41 mouse cellular contexts compared by ENCODE assay signal in the genomic region with DNA sequence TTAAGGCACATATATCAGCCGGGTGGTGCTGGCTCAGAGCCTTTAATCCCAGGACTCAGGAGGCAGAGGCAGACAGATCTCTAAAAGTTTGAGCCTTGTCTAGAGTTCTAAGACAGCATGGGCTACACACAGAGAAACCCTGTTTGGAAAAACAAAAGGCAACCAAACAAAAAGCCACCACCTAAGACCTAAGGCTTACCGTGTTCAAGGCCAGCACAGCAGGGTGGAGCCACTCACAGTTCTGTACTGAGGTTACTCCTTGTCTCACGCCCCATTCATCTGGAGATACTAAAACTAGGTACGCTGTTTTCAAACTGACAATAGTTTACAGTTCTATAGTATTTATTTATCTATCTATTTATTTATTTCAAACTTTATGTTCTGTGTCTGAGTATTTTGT. TPM values are rescaled to one million over a fixed set of nuclear protein-coding genes. Genes with fewer than 3 reads are reported as not detected.
"Had no signal": no experiment of that assay in that cellular context is flagged by ENCODE, and none has a peak within 500 bp of the region (broad histone marks: within the 10 kb centered on the region; RNA-seq: fewer than 3 reads in every experiment).

No protein-coding gene starts in this region.

- H3K4me3 ChIP-seq: heart, embryonic 10.5 days; heart, embryonic 12.5 days; hindbrain, embryonic 13.5 days; hindbrain, embryonic 15.5 days; kidney, embryonic 15.5 days; left cerebral cortex, adult 2 months; limb, embryonic 10.5 days; limb, embryonic 12.5 days; liver, embryonic 13.5 days had no signal

- H3K9ac ChIP-seq: heart, embryonic 12.5 days; hindbrain, embryonic 13.5 days; hindbrain, embryonic 15.5 days; kidney, embryonic 15.5 days; limb, embryonic 12.5 days; liver, embryonic 13.5 days had no signal

- H3K36me3 ChIP-seq: heart, embryonic 10.5 days; heart, embryonic 12.5 days; hindbrain, embryonic 13.5 days; hindbrain, embryonic 15.5 days; kidney, embryonic 15.5 days; limb, embryonic 12.5 days; liver, embryonic 13.5 days had no signal

- H3K9me3 ChIP-seq: heart, embryonic 10.5 days; heart, embryonic 12.5 days; hindbrain, embryonic 13.5 days; hindbrain, embryonic 15.5 days; kidney, embryonic 15.5 days; limb, embryonic 10.5 days; limb, embryonic 12.5 days; liver, embryonic 13.5 days had no signal

- H3K27ac ChIP-seq: heart, embryonic 10.5 days; hindbrain, embryonic 13.5 days; hindbrain, embryonic 15.5 days; hindbrain, postnatal 0 days; kidney, embryonic 15.5 days; kidney, postnatal 0 days; left cerebral cortex, adult 2 months; limb, embryonic 10.5 days; limb, embryonic 12.5 days; liver, embryonic 13.5 days had no signal

- H3K27me3 ChIP-seq: heart, embryonic 12.5 days; hindbrain, embryonic 13.5 days; hindbrain, embryonic 15.5 days; kidney, embryonic 15.5 days; limb, embryonic 12.5 days had no signal

- ATAC-seq: hindbrain, postnatal 0 days; intestine, embryonic 16.5 days had no signal

- DNase-seq: gastrocnemius, postnatal 14 days; gastrocnemius, postnatal 36 days; heart, adult 11 months; heart, postnatal 14 days; heart, postnatal 36 days; kidney, adult 11 months; kidney, adult 2 months; kidney, adult 9 months; kidney, postnatal 14 days; kidney, postnatal 36 days; layer of hippocampus, adult 9-11 months; liver; liver, embryonic 13.5 days had no signal

RNA-seq across cellular contexts. Expression of gene Mrgprf, which starts 15.2 kb away (rescaled TPM):
- total RNA-seq: hematopoietic stem cell, adult 5-6 weeks had no signal
- polyA plus RNA-seq: liver, embryonic 11.5 days had no signal

RNA-seq across cellular contexts. Expression of gene Mrgprd, which starts 29.2 kb away (rescaled TPM):
- total RNA-seq: gastrocnemius, adult 18-20 months; gastrocnemius, adult 8-10 months; gastrocnemius, postnatal 14 days; gastrocnemius, postnatal 36 days; heart, adult 8-10 months; heart, postnatal 14 days; heart, postnatal 36 days; hematopoietic stem cell, adult 5-6 weeks; hindbrain, postnatal 0 days; layer of hippocampus, adult 18-20 months; layer of hippocampus, adult 8-10 months; layer of hippocampus, postnatal 25 days; left cerebral cortex, adult 2 months; left cerebral cortex, postnatal 14 days; left cerebral cortex, postnatal 36 days had no signal
- polyA plus RNA-seq: gonadal fat pad, adult 2 months; heart, embryonic 10.5 days; heart, embryonic 12.5 days; heart, embryonic 14.5 days; heart, embryonic 16.5 days; hindbrain, embryonic 11.5 days; hindbrain, embryonic 13.5 days; hindbrain, embryonic 15.5 days; hindbrain, postnatal 0 days; intestine, embryonic 14.5 days; intestine, embryonic 16.5 days; kidney, adult 2 months; kidney, embryonic 15.5 days; kidney, postnatal 0 days; large intestine, adult 2 months; limb, embryonic 10.5 days; limb, embryonic 12.5 days; limb, embryonic 14.5 days; liver, embryonic 11.5 days; liver, embryonic 13.5 days had no signal
